Comparison of ENCODE assay signal across 8 mouse cellular contexts in the genomic region with DNA sequence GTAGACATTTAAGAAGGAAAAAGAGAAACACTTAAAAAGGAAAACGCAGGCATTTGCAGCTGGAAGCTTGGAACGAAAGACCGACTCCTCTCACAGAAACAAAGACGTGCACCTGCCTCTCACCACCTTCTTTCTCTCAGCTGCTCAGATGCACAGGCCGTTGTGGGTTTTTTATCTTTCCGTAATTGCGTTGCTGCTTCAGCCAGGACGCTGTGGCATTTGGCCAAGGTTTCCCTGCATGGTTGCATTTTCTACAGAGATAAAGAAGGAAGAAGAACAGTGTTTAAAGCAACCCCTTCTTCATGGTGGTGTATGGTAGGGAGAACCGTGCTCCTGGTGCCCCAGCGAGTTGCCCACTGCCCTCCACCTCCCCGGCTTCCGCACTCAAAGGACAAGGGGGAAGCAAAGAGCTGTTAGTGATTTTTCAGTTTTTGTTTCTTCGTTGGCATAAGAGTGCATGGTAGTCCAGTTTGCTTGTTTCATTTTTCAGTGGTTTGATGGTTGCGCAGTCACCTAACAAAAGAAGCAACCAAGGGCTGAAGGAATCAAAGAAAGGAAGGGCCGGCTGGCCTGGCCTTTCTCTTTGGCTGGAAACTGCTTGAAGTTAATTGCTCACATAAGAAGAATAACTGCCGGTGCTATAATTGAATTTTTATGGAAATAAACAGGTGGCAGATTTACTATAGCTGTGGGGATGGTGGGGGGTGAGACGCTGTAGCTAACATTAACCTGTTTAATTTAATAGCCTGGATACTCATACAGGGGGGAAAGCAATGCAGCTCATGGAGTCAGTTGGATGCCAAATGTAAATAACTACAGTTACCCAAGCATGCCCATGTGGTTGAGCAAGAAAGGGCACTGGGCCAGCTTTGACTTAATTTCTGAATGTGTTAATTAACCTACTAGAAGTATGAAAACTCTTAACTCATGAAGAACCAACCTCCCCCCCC.
DNase-seq lines count a peak whose midpoint lies in the region; ATAC-seq and TF ChIP-seq lines count a peak whose summit lies in the region.

No protein-coding gene starts in this region.

- no peak for TF ChIP-seq POLR2A in lung, adult 2 months (IDR thresholded peaks at IDR 0.05; ENCODE audit: borderline replicate concordance, extremely low read depth, low read depth, low read length)

- no peak overlapping the region for H3K4me3 ChIP-seq in lung, adult 2 months (replicated peaks; ENCODE audit: extremely low read depth, low read depth, low read length)
- H3K4me3 ChIP-seq in forebrain, embryonic 13.5 days: no peak overlapping the region
- H3K4me3 ChIP-seq in midbrain, embryonic 16.5 days (ENCODE audit: low read depth, low read length): no peak overlapping the region

- ATAC-seq in forebrain, embryonic 13.5 days: peak; percentile 84
- peak; percentile 66 for ATAC-seq in midbrain, embryonic 16.5 days
- no peak for ATAC-seq in megakaryocyte-erythroid progenitor cell, adult 5-6 weeks (replicated peaks; ENCODE audit: low FRiP score, low TSS enrichment, poor library complexity, severe bottlenecking)

- no peak overlapping the region for H3K9ac ChIP-seq in forebrain, embryonic 13.5 days
- peak overlapping the region; percentile 38; the same call in 1 of the 2 replicates for H3K9ac ChIP-seq in midbrain, embryonic 16.5 days (ENCODE audit: low read depth, low read length)

- no peaks in the 10 kb centered on the region for H3K36me3 ChIP-seq in forebrain, embryonic 13.5 days (ENCODE audit: poor library complexity, severe bottlenecking)
- no peaks in the 10 kb centered on the region for H3K36me3 ChIP-seq in midbrain, embryonic 16.5 days (ENCODE audit: control insufficient read depth, insufficient read depth, low read length)

- TF ChIP-seq CTCF in lung, adult 2 months (IDR thresholded peaks at IDR 0.05; ENCODE audit: insufficient read depth, low read length): no peak

- no peaks in the 10 kb centered on the region for H3K9me3 ChIP-seq in forebrain, embryonic 13.5 days (replicated peaks)
- no peaks in the 10 kb centered on the region for H3K9me3 ChIP-seq in midbrain, embryonic 16.5 days (replicated peaks; ENCODE audit: control insufficient read depth, low read length, poor library complexity, severe bottlenecking)

- no peaks in the 10 kb centered on the region for H3K4me1 ChIP-seq in lung, adult 2 months (ENCODE audit: control insufficient read depth, insufficient read depth, low read length)
- peaks cover 20% of the 10 kb centered on the region for H3K4me1 ChIP-seq in forebrain, embryonic 13.5 days
- peaks cover 8% of the 10 kb centered on the region; the same call in 1 of the 2 replicates for H3K4me1 ChIP-seq in midbrain, embryonic 16.5 days (ENCODE audit: control insufficient read depth, insufficient read depth, low read length)

- no peaks in the 10 kb centered on the region for H3K27me3 ChIP-seq in forebrain, embryonic 13.5 days
- H3K27me3 ChIP-seq in midbrain, embryonic 16.5 days (ENCODE audit: control insufficient read depth, insufficient read depth, low read depth, low read length): no peaks in the 10 kb centered on the region

- H3K27ac ChIP-seq in forebrain, embryonic 13.5 days: peak overlapping the region; percentile 70
- H3K27ac ChIP-seq in midbrain, embryonic 16.5 days (ENCODE audit: low read length): peak overlapping the region; percentile 39

- H3K4me2 ChIP-seq in forebrain, embryonic 13.5 days: peak overlapping the region; percentile 41
- peak overlapping the region; percentile 28; the same call in 1 of the 2 replicates for H3K4me2 ChIP-seq in midbrain, embryonic 16.5 days (ENCODE audit: low read length)

- DNase-seq in lung, postnatal 10 days: peak; percentile 14
- DNase-seq in lung, adult 2 months: no peak
- peak; percentile 28 for DNase-seq in kidney, adult 9 months
- no peak for DNase-seq in embryo, embryonic 9.5 days (ENCODE audit: extremely low spot score)
- no peak for DNase-seq in heart, adult 9 months (ENCODE audit: low spot score in 2 of 2)

- WGBS in lung, adult 2 months: 85% methylated on average over 17 of the region's 17 CpGs
- 38% methylated on average over 17 of the region's 17 CpGs for WGBS in forebrain, embryonic 13.5 days
- 51% methylated on average over 17 of the region's 17 CpGs for WGBS in midbrain, embryonic 16.5 days

Comparison
In these comparisons a context has a peak if more than half of its experiments do, and no peak if none do; other contexts are left out.
1. DNase-seq: peak in lung, postnatal 10 days (single experiment) and kidney, adult 9 months (single experiment); none in lung, adult 2 months (single experiment), embryo, embryonic 9.5 days (single experiment) and heart, adult 9 months (0 of 2).